ENCODE assay signal across 8 mouse cellular contexts in genomic region chr2:60717348-60717747, GRCm38 (mm10). TPM values are rescaled to one million over a fixed set of nuclear protein-coding genes. Genes with fewer than 3 reads are reported as not detected.
DNase-seq lines count a peak whose midpoint lies in the region; ATAC-seq lines count a peak whose summit lies in the region.

No protein-coding gene starts in this region.

- H3K9me3 ChIP-seq in midbrain, embryonic 14.5 days (ENCODE audit: control insufficient read depth, low read length): no peaks in the 10 kb centered on the region
- no peaks in the 10 kb centered on the region for H3K9me3 ChIP-seq in midbrain, embryonic 11.5 days (ENCODE audit: control insufficient read depth, low read length)
- H3K9me3 ChIP-seq in embryonic facial prominence, embryonic 14.5 days (ENCODE audit: control insufficient read depth, low read length): no peaks in the 10 kb centered on the region
- H3K9me3 ChIP-seq in limb, embryonic 13.5 days: no peaks in the 10 kb centered on the region

- intact Hi-C loops in gastrocnemius, postnatal 14 days (cut with DNase I; ENCODE audit: low total_unique reads): no loop called here

- peak; percentile 35 for DNase-seq in midbrain, embryonic 14.5 days
- DNase-seq in midbrain, embryonic 11.5 days (ENCODE audit: low spot score, missing footprints): no peak
- no peak for DNase-seq in embryonic facial prominence, embryonic 14.5 days (ENCODE audit: low spot score)
- peak; percentile 17 for DNase-seq in right cerebral cortex, postnatal 14 days
- DNase-seq in gastrocnemius, postnatal 25 days: no peak
- DNase-seq in gastrocnemius, postnatal 14 days: no peak

- no peaks in the 10 kb centered on the region for H3K36me3 ChIP-seq in midbrain, embryonic 14.5 days (ENCODE audit: control insufficient read depth, insufficient read depth, low read length)
- H3K36me3 ChIP-seq in midbrain, embryonic 11.5 days (ENCODE audit: control insufficient read depth, insufficient read depth, low read length): no peaks in the 10 kb centered on the region
- H3K36me3 ChIP-seq in embryonic facial prominence, embryonic 14.5 days (ENCODE audit: control insufficient read depth, insufficient read depth, low read length): no peaks in the 10 kb centered on the region
- no peaks in the 10 kb centered on the region for H3K36me3 ChIP-seq in limb, embryonic 13.5 days

- H3K4me1 ChIP-seq in midbrain, embryonic 14.5 days (ENCODE audit: control insufficient read depth, insufficient read depth, low read length): peaks cover 20% of the 10 kb centered on the region
- H3K4me1 ChIP-seq in midbrain, embryonic 11.5 days (ENCODE audit: control insufficient read depth, insufficient read depth, low read length): peaks cover 4% of the 10 kb centered on the region; the same call in 1 of the 2 replicates
- H3K4me1 ChIP-seq in embryonic facial prominence, embryonic 14.5 days (ENCODE audit: control insufficient read depth, insufficient read depth, low read length): peaks cover 18% of the 10 kb centered on the region
- H3K4me1 ChIP-seq in limb, embryonic 13.5 days: peaks cover 29% of the 10 kb centered on the region

- ATAC-seq in midbrain, embryonic 14.5 days (ENCODE audit: low FRiP score, low TSS enrichment): no peak
- no peak for ATAC-seq in midbrain, embryonic 11.5 days (ENCODE audit: low FRiP score)
- ATAC-seq in embryonic facial prominence, embryonic 14.5 days (ENCODE audit: low read depth): peak; percentile 10; the same call in 1 of the 2 replicates
- peak; percentile 64 for ATAC-seq in inflammation-experienced regulatory T-cells, adult 6 months
- ATAC-seq in limb, embryonic 13.5 days (ENCODE audit: low FRiP score, low read depth): no peak

- H3K4me2 ChIP-seq in midbrain, embryonic 14.5 days (ENCODE audit: low read length): no peak overlapping the region
- no peak overlapping the region for H3K4me2 ChIP-seq in midbrain, embryonic 11.5 days
- H3K4me2 ChIP-seq in embryonic facial prominence, embryonic 14.5 days (ENCODE audit: low read depth, low read length): 0 out of 2 replicates have a peak overlapping the region, but pooled peaks have one; percentile 2
- peak overlapping the region; percentile 34; the same call in 1 of the 2 replicates for H3K4me2 ChIP-seq in limb, embryonic 13.5 days (replicated peaks)

- no peaks in the 10 kb centered on the region for H3K27me3 ChIP-seq in midbrain, embryonic 14.5 days (ENCODE audit: control insufficient read depth, insufficient read depth, low read length)
- H3K27me3 ChIP-seq in midbrain, embryonic 11.5 days (ENCODE audit: control insufficient read depth, insufficient read depth, low read length): no peaks in the 10 kb centered on the region
- H3K27me3 ChIP-seq in embryonic facial prominence, embryonic 14.5 days (replicated peaks; ENCODE audit: control insufficient read depth, insufficient read depth, low read length): no peaks in the 10 kb centered on the region
- peaks cover 4% of the 10 kb centered on the region; the same call in 1 of the 2 replicates for H3K27me3 ChIP-seq in limb, embryonic 13.5 days

- WGBS in midbrain, embryonic 14.5 days: 80% methylated on average over 13 of the region's 13 CpGs
- 80% methylated on average over 13 of the region's 13 CpGs for WGBS in midbrain, embryonic 11.5 days
- WGBS in embryonic facial prominence, embryonic 14.5 days: 54% methylated on average over 13 of the region's 13 CpGs
- 65% methylated on average over 13 of the region's 13 CpGs for WGBS in limb, embryonic 13.5 days

- no peak overlapping the region for H3K4me3 ChIP-seq in midbrain, embryonic 14.5 days (replicated peaks; ENCODE audit: low read depth, low read length)
- H3K4me3 ChIP-seq in midbrain, embryonic 11.5 days (ENCODE audit: low read depth, low read length): no peak overlapping the region
- H3K4me3 ChIP-seq in embryonic facial prominence, embryonic 14.5 days (ENCODE audit: low read depth, low read length): no peak overlapping the region
- no peak overlapping the region for H3K4me3 ChIP-seq in limb, embryonic 13.5 days

- no peak overlapping the region for H3K9ac ChIP-seq in midbrain, embryonic 14.5 days (replicated peaks; ENCODE audit: low read length)
- no peak overlapping the region for H3K9ac ChIP-seq in midbrain, embryonic 11.5 days (ENCODE audit: low read length)
- no peak overlapping the region for H3K9ac ChIP-seq in embryonic facial prominence, embryonic 14.5 days (ENCODE audit: low read depth, low read length)
- H3K9ac ChIP-seq in limb, embryonic 13.5 days: no peak overlapping the region

- no peak overlapping the region for H3K27ac ChIP-seq in midbrain, embryonic 14.5 days (replicated peaks; ENCODE audit: low read depth, low read length)
- H3K27ac ChIP-seq in midbrain, embryonic 11.5 days (ENCODE audit: low read depth, low read length): no peak overlapping the region
- no peak overlapping the region for H3K27ac ChIP-seq in embryonic facial prominence, embryonic 14.5 days (replicated peaks; ENCODE audit: low read depth, low read length)
- no peak overlapping the region for H3K27ac ChIP-seq in limb, embryonic 13.5 days

RNA-seq across cellular contexts. Expression of gene Itgb6, which starts 5.1 kb away (rescaled TPM):
- not detected in 2 replicates for polyA plus RNA-seq in midbrain, embryonic 14.5 days (2014; fragmentation: Nextera tagmentation; extraction: Ambion mirVana)
- 0.28 and 0.40 TPM in 2 replicates for polyA plus RNA-seq in midbrain, embryonic 11.5 days (2014; fragmentation: Nextera tagmentation; extraction: Ambion mirVana)
- polyA plus RNA-seq in embryonic facial prominence, embryonic 14.5 days (2014; fragmentation: Nextera tagmentation; extraction: Ambion mirVana): 3.6 and 4.0 TPM in 2 replicates
- not detected for polyA plus RNA-seq in inflammation-experienced regulatory T-cells, adult 6 months (2017; shearing (Covaris generic))
- polyA plus RNA-seq in limb, embryonic 13.5 days (2015; fragmentation: Nextera tagmentation; extraction: Ambion mirVana): 2.8 and 3.1 TPM in 2 replicates
- total RNA-seq in gastrocnemius, postnatal 25 days (2021): 10 to 100 TPM; 19.1 to 26.1 TPM
- total RNA-seq in gastrocnemius, postnatal 14 days (2021): 10 to 100 TPM; 18.1 to 26.3 TPM

Comparison
In these comparisons a context has a peak if more than half of its experiments do, and no peak if none do; other contexts are left out.
1. DNase-seq: peak in midbrain, embryonic 14.5 days (single experiment) and right cerebral cortex, postnatal 14 days (single experiment); none in midbrain, embryonic 11.5 days (single experiment), embryonic facial prominence, embryonic 14.5 days (single experiment), gastrocnemius, postnatal 25 days (single experiment) and gastrocnemius, postnatal 14 days (single experiment).
2. ATAC-seq: peak in embryonic facial prominence, embryonic 14.5 days (single experiment) and inflammation-experienced regulatory T-cells, adult 6 months (single experiment); none in midbrain, embryonic 14.5 days (single experiment), midbrain, embryonic 11.5 days (single experiment) and limb, embryonic 13.5 days (single experiment).
3. H3K4me2 ChIP-seq: peak in embryonic facial prominence, embryonic 14.5 days (single experiment) and limb, embryonic 13.5 days (single experiment); none in midbrain, embryonic 14.5 days (single experiment) and midbrain, embryonic 11.5 days (single experiment).